Mouse (Mus musculus) G1E (cell line): ENCODE results near the gene Lmo7.

ENCODE experiments used
- CTCF ChIP-seq: IDR thresholded peaks from 2 replicates; pipeline ENCODE4 v1.5.1; 2012; ENCODE audit warnings: low read depth, low read length, inconsistent platforms, mixed read lengths
- GATA1 ChIP-seq: IDR thresholded peaks from 2 replicates; pipeline ENCODE4 v1.6.1; 2012; ENCODE audit warnings: borderline replicate concordance, low read length, inconsistent platforms, mixed read lengths
- GATA2 ChIP-seq: IDR thresholded peaks from 2 replicates; pipeline ENCODE4 v1.6.1; 2012; ENCODE audit warnings: low read depth, low read length, inconsistent platforms, borderline replicate concordance
- POLR2AphosphoS5 ChIP-seq: IDR thresholded peaks from 2 replicates; pipeline ENCODE4 v1.6.1; 2012; ENCODE audit warnings: low read depth, low read length, inconsistent platforms; ENCODE audit not compliant: insufficient replicate concordance
- TAL1 ChIP-seq: conservative IDR thresholded peaks from 2 replicates; pipeline ENCODE4 v1.6.1; 2012; ENCODE audit warnings: low read depth, low read length, inconsistent platforms, mixed read lengths

DNA sequence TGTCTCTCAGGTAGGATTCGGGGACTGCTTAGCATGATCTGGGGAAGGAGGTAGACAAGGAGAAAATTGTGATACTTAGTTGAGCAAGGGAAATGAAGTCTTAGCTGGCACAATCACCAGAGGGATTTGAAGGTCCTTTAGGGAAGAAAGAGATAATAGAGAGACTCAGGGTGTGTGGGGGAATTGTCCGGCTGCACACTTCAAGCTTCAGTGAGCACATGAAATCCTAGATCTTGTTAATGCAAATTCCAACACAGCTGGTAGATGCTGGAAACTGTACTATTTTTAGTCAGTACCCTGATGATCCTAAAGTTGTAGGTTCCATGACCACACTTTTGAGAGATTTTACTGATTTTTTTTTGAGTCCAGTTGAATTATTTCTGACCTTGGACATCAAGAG is 15.3 kb upstream of the Lmo7 start:
- no peak for TF ChIP-seq CTCF
- TF ChIP-seq GATA1, result no peak
- TF ChIP-seq GATA2, result no peak
- TF ChIP-seq TAL1, result no peak
- TF ChIP-seq POLR2AphosphoS5, result no peak
